Mouse (Mus musculus): ENCODE results near the gene Olfr384.
"Not testable (repeated sequence)": the region's sequence is repeated elsewhere in the genome, so short reads cannot be mapped to it uniquely, and the experiment has no call there.

Olfr384 gene

DNA sequence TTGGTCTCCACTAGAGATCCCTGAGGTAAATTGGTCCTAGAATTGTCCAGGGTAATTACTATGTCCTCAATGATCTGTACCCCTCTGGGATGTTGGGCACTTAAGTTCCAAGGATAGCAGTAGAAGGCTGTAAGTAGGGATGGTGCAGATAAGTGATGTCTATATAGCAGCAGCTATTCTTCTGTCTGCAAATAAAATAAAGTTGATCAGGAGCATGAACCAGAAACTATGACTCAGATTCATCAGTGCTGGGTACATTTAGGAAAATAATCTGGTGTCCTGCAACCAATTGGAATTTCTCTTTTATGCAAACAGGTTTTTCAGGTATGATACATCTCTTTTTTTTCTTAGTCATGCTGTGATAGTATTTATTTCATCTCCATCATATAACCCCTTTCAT, at the start of gene Olfr384:
Gene Olfr384 (plus strand): TSS at position 301 of the 400 bp plus-strand sequence.
- no peak for DNase-seq (ENCODE audit: low spot score in 2 of 2)

DNA sequence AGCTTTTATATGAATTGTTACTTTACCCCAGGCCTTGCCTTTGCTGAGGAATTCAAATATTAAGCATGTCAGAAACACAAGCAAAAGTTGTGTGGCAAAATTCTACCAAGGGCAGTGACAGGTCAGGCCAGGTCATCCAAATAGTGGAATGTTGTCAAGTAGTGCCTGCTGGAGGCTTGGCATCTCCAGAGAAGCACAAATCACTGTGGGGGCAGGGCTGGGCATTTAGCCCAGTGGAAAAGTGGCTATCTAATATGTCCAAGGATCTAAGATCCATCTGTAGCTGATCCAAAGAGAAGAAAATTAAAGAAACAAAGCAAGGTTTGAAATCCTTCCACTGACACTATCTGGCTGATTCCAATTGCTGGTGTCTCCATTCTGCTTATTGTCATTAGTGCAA, 18.5 kb upstream of the Olfr384 start:
- no peak for DNase-seq (ENCODE audit: low spot score in 2 of 2)

DNA sequence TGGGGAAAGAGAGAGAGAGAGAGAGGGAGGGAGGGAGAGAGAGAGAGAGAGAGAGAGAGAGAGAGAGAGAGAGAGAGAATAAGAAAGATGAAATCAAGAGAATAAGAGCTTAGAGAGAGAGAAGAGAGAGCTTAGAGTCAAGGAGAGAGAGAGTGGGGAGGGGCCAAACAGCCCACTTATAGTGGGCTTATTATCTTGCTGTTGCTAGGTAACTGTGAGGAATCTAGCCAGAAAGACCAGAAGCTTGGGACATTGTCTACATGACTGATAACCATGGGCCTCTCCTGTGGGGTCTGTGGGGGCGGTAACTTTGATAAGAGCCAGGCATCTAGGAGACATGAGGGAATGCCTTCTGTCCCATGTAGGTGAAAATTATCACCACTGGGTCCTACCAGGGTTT, 15.2 kb upstream of the Olfr384 start:
- not testable (repeated sequence) for DNase-seq (ENCODE audit: low spot score in 2 of 2)

DNA sequence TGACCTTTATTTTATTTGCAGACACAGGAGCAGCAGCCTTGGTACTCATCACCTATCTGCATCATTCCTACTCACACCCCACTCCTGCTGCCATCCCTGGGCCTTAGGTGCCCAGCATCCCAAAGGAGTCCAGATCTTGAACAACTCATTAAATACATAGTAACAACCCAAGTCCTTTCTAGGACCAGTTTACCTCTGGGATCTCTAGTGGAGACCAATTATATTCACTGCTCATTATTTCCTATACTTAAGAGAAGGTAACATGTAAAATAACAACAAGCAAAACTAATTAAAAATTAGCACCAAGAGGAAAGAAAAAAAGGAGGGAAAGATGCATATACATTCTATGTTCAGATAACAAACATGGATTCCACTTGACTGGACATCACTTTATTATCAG, 5.5 kb upstream of the Olfr384 start, which contains the start of gene Olfr385:
Gene Olfr385 (minus strand): TSS at position 101 of the 400 bp plus-strand sequence.
- DNase-seq (ENCODE audit: low spot score in 2 of 2) = no peak
